Mouse (Mus musculus) intestine, embryonic 16.5 days (tissue): ENCODE results near the gene Ccpg1. TPM values are rescaled to one million over a fixed set of nuclear protein-coding genes. Genes with fewer than 3 reads are reported as not detected.

Experiments
- ATAC-seq: fragments of 200-750 bp; cut with Nextera tagmentation; 2 replicates; pipeline ENCODE4 v1.8.0; 2017; ENCODE audit warnings: moderate TSS enrichment, moderate library complexity
- H3K27ac ChIP-seq: fragments of 300-500 bp; sonication (generic); 2 replicates; pipeline ENCODE4 v1.5.1; 2014; ENCODE audit warnings: mild to moderate bottlenecking, low read length
- H3K27me3 ChIP-seq: fragments of 300-500 bp; sonication (generic); replicated peaks from 2 replicates; pipeline ENCODE4 v1.6.1; 2014; ENCODE audit warnings: low read length, control low read depth, mixed read lengths; ENCODE audit not compliant: control insufficient read depth, insufficient read depth
- H3K36me3 ChIP-seq: fragments of 300-500 bp; sonication (generic); 2 replicates; pipeline ENCODE4 v1.6.1; 2014; ENCODE audit warnings: low read length, control low read depth; ENCODE audit not compliant: control insufficient read depth, insufficient read depth
- H3K4me1 ChIP-seq: fragments of 300-500 bp; sonication (generic); 2 replicates; pipeline ENCODE4 v1.6.1; 2014; ENCODE audit warnings: low read length, control low read depth, mixed read lengths; ENCODE audit not compliant: control insufficient read depth, insufficient read depth
- H3K4me2 ChIP-seq: fragments of 300-500 bp; sonication (generic); 2 replicates; pipeline ENCODE4 v1.6.1; 2014; ENCODE audit warnings: low read depth, low read length, control low read depth
- H3K4me3 ChIP-seq: fragments of 300-500 bp; sonication (generic); 2 replicates; pipeline ENCODE4 v1.5.1; 2014; ENCODE audit warnings: mild to moderate bottlenecking, low read length
- H3K9ac ChIP-seq: fragments of 300-500 bp; sonication (generic); 2 replicates; pipeline ENCODE4 v1.6.1; 2014; ENCODE audit warnings: low read depth, low read length
- H3K9me3 ChIP-seq: fragments of 300-500 bp; sonication (generic); 2 replicates; pipeline ENCODE4 v1.6.1; 2016; ENCODE audit warnings: low read length, control low read depth; ENCODE audit not compliant: control insufficient read depth
- WGBS: fragments of 180-500 bp; shearing (Covaris S2); extraction: QIAGEN DNeasy Blood & Tissue Kit; methylation state at CpG from one replicate; pipeline ENCODE4 v1.1.7; 2014; 5-methylcytosine and 5-hydroxymethylcytosine counted together
- polyA plus RNA-seq: library from polyadenylated mRNA; unstranded; fragments of >200 nt; fragmentation: Nextera tagmentation; extraction: Ambion mirVana; gene quantifications from 2 replicates; pipeline ENCODE4 v1.2.1, GENCODE M21; 2015

Gene Ccpg1
- 23.5 and 24.4 TPM in 2 replicates for polyA plus RNA-seq

- Histone ChIP-seq H3K27ac (peak within 1 kb of the TSS; percentile 33; the same call in 1 of the 2 replicates), H3K9me3 (no peaks in the 10 kb centered on the region), H3K4me3 (peak within 1 kb of the TSS; percentile 71), H3K4me1 (peaks cover 3% of the 10 kb centered on the region), H3K27me3 (no peaks in the 10 kb centered on the region), H3K36me3 (no peaks in the 10 kb centered on the region), H3K4me2 (peak within 1 kb of the TSS; percentile 85), H3K9ac (peak within 1 kb of the TSS; percentile 71)
- peak; percentile 100 for ATAC-seq
- under 1% methylated on average over 88 of the region's 88 CpGs for WGBS
Measured at GRCm38 (mm10) chr9:72985250-72986220, at the start of gene Ccpg1, which contains the start of gene Ccpg1os. Gene Ccpg1, plus strand, starts transcription at chr9:72985429. Gene Ccpg1os, minus strand, starts transcription at chr9:72985382.

- H3K4me3 ChIP-seq = no peak overlapping the region
- ATAC-seq = no peak
- no peak overlapping the region for H3K27ac ChIP-seq
- H3K27me3 ChIP-seq = no peaks in the 10 kb centered on the region
- no peak overlapping the region for H3K9ac ChIP-seq
- H3K9me3 ChIP-seq = no peaks in the 10 kb centered on the region
- 69% methylated on average over 2 of the region's 2 CpGs for WGBS
- H3K4me2 ChIP-seq = no peak overlapping the region
- no peaks in the 10 kb centered on the region for H3K4me1 ChIP-seq
- no peaks in the 10 kb centered on the region for H3K36me3 ChIP-seq
Measured at GRCm38 (mm10) chr9:72936301-72936700, 48.9 kb upstream of the Ccpg1 start.

- WGBS = 58% methylated on average over 3 of the region's 3 CpGs
- peaks cover 5% of the 10 kb centered on the region; the same call in 1 of the 2 replicates for H3K9me3 ChIP-seq
- H3K4me3 ChIP-seq = no peak overlapping the region
- H3K36me3 ChIP-seq = peaks cover 10% of the 10 kb centered on the region; the same call in 1 of the 2 replicates
- no peak overlapping the region for H3K27ac ChIP-seq
- no peaks in the 10 kb centered on the region for H3K27me3 ChIP-seq
- H3K4me1 ChIP-seq = no peaks in the 10 kb centered on the region
- no peak for ATAC-seq
- no peak overlapping the region for H3K9ac ChIP-seq
- no peak overlapping the region for H3K4me2 ChIP-seq
Measured at GRCm38 (mm10) chr9:72943424-72943823, 41.8 kb upstream of the Ccpg1 start.

GRCm38 (mm10) chr9:72944286-72944685 is 40.9 kb upstream of the Ccpg1 start:
- Histone ChIP-seq H3K9ac (no peak overlapping the region), H3K36me3 (peaks cover 10% of the 10 kb centered on the region; the same call in 1 of the 2 replicates), H3K9me3 (peaks cover 5% of the 10 kb centered on the region; the same call in 1 of the 2 replicates), H3K4me3 (no peak overlapping the region), H3K4me1 (no peaks in the 10 kb centered on the region), H3K4me2 (no peak overlapping the region), H3K27me3 (no peaks in the 10 kb centered on the region), H3K27ac (no peak overlapping the region)
- no peak for ATAC-seq
- 89% methylated on average over 13 of the region's 13 CpGs for WGBS

GRCm38 (mm10) chr9:72947010-72947409 is 38.2 kb upstream of the Ccpg1 start:
- no peaks in the 10 kb centered on the region for H3K27me3 ChIP-seq
- H3K36me3 ChIP-seq = peaks cover 10% of the 10 kb centered on the region; the same call in 1 of the 2 replicates
- peaks cover 5% of the 10 kb centered on the region; the same call in 1 of the 2 replicates for H3K9me3 ChIP-seq
- H3K9ac ChIP-seq = no peak overlapping the region
- H3K4me3 ChIP-seq = no peak overlapping the region
- no peak overlapping the region for H3K4me2 ChIP-seq
- H3K4me1 ChIP-seq = no peaks in the 10 kb centered on the region
- H3K27ac ChIP-seq = no peak overlapping the region
- WGBS = 91% methylated on average over 1 of the region's 1 CpGs
- ATAC-seq = no peak

- Histone ChIP-seq H3K4me2 (no peak overlapping the region), H3K4me3 (no peak overlapping the region), H3K9ac (no peak overlapping the region), H3K36me3 (peaks cover 10% of the 10 kb centered on the region; the same call in 1 of the 2 replicates), H3K4me1 (no peaks in the 10 kb centered on the region), H3K27me3 (no peaks in the 10 kb centered on the region), H3K27ac (no peak overlapping the region), H3K9me3 (peaks cover 5% of the 10 kb centered on the region; the same call in 1 of the 2 replicates)
- no peak for ATAC-seq
- WGBS = 58% methylated on average over 7 of the region's 7 CpGs
Measured at GRCm38 (mm10) chr9:72949572-72949971, 35.7 kb upstream of the Ccpg1 start.

GRCm38 (mm10) chr9:72954746-72955145 is 30.5 kb upstream of the Ccpg1 start:
- Histone ChIP-seq H3K4me2 (no peak overlapping the region), H3K27me3 (no peaks in the 10 kb centered on the region), H3K9me3 (no peaks in the 10 kb centered on the region), H3K4me1 (peaks cover 4% of the 10 kb centered on the region; the same call in 1 of the 2 replicates), H3K36me3 (no peaks in the 10 kb centered on the region), H3K9ac (no peak overlapping the region), H3K4me3 (no peak overlapping the region), H3K27ac (no peak overlapping the region)
- ATAC-seq = no peak
- 59% methylated on average over 2 of the region's 2 CpGs for WGBS

- Histone ChIP-seq H3K36me3 (no peaks in the 10 kb centered on the region), H3K9ac (no peak overlapping the region), H3K4me3 (no peak overlapping the region), H3K27me3 (no peaks in the 10 kb centered on the region), H3K27ac (no peak overlapping the region), H3K4me2 (no peak overlapping the region), H3K4me1 (peaks cover 4% of the 10 kb centered on the region; the same call in 1 of the 2 replicates), H3K9me3 (no peaks in the 10 kb centered on the region)
- WGBS = 22% methylated on average over 1 of the region's 1 CpGs
- no peak for ATAC-seq
Measured at GRCm38 (mm10) chr9:72955546-72955945, 29.7 kb upstream of the Ccpg1 start.
